Mouse (Mus musculus): ENCODE measurements around the gene Hoxd8.

- TF ChIP-seq POLR2A (IDR thresholded peaks at IDR 0.05; ENCODE audit: borderline replicate concordance, control insufficient read depth, low read depth, low read length) (no peak), CTCF (IDR thresholded peaks at IDR 0.05; ENCODE audit: control insufficient read depth, insufficient read depth, low read length) (no peak)
Measured at GRCm38 (mm10) chr2:74692808-74693431, 11.5 kb upstream of the Hoxd8 start.

Measured in bone marrow, adult 2 months (tissue).